ENCODE assay signal across 9 mouse cellular contexts in the genomic region with DNA sequence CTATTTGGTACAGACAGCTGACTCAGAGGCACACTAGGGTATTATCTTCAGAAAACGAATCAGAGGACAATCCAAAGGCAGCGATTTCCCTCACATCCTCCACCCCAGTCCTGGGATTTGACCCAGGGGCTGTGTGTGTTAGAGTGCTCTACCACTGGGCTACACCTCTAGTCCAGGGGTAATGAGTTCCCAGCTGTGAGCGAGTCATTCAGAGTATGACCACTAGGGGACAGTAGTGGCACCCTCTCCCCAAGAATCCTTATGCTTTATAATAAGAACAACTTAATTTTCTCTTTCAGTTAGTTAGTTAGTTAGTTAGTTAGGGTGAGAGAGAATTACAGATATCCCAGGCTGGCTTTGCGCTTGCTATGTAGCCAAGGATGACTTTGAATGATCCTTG. TPM values are rescaled to one million over a fixed set of nuclear protein-coding genes. Genes with fewer than 3 reads are reported as not detected.
DNase-seq lines count a peak whose midpoint lies in the region; ATAC-seq and TF ChIP-seq lines count a peak whose summit lies in the region.
"Had no signal": no experiment of that assay in that cellular context is flagged by ENCODE, and none has a peak within 500 bp of the region (broad histone marks: within the 10 kb centered on the region; RNA-seq: fewer than 3 reads in every experiment).

No protein-coding gene starts in this region.

- H3K9me3 ChIP-seq in lung, postnatal 0 days (ENCODE audit: low read length) = no peaks in the 10 kb centered on the region

- no peak overlapping the region for H3K4me3 ChIP-seq in testis, adult 2 months (ENCODE audit: control insufficient read depth, low read depth, low read length)
- H3K4me3 ChIP-seq in lung, postnatal 0 days (ENCODE audit: low read depth, low read length) = no peak overlapping the region
- H3K4me3 ChIP-seq: megakaryocyte, embryonic 14.5 days had no signal

- WGBS in lung, postnatal 0 days = 63% methylated on average over 4 of the region's 4 CpGs

- H3K27me3 ChIP-seq in testis, adult 2 months (ENCODE audit: control insufficient read depth, insufficient read depth, low read length) = no peaks in the 10 kb centered on the region
- no peaks in the 10 kb centered on the region for H3K27me3 ChIP-seq in lung, postnatal 0 days (replicated peaks; ENCODE audit: insufficient read depth, low read length)
- H3K27me3 ChIP-seq: megakaryocyte, embryonic 14.5 days had no signal

- peak; percentile 38; the same call in 1 of the 2 replicates for TF ChIP-seq CTCF in testis, adult 2 months (IDR thresholded peaks at IDR 0.05; ENCODE audit: control insufficient read depth, insufficient read depth, insufficient replicate concordance, low read depth, low read length)
- TF ChIP-seq CTCF in lung, postnatal 0 days (IDR thresholded peaks at IDR 0.05) = peak; percentile 85

- H3K27ac ChIP-seq in testis, adult 2 months (ENCODE audit: control insufficient read depth, insufficient read depth, low read depth, low read length) = no peak overlapping the region
- no peak overlapping the region for H3K27ac ChIP-seq in lung, postnatal 0 days (ENCODE audit: low read length)

- no peaks in the 10 kb centered on the region for H3K36me3 ChIP-seq in testis, adult 2 months (ENCODE audit: control insufficient read depth, insufficient read depth, low read length)
- H3K36me3 ChIP-seq in lung, postnatal 0 days (ENCODE audit: insufficient read depth, low read length) = peaks cover 51% of the 10 kb centered on the region

- TF ChIP-seq EP300 in lung, postnatal 0 days (IDR thresholded peaks at IDR 0.05) = no peak

- peak; percentile 33 to 55 for DNase-seq in cerebellum, postnatal 10 days
- DNase-seq in cerebellum, adult 11 months = no peak
- DNase-seq in testis, postnatal 10 days (ENCODE audit: low spot score) = no peak
- peak; percentile 34 for DNase-seq in lung, postnatal 0 days (ENCODE audit: low spot score)
- DNase-seq in thymus, postnatal 36 days = peak; percentile 45 to 57
- no peak for DNase-seq in frontal cortex, postnatal 10 days (ENCODE audit: low spot score in 2 of 2)

- no peaks in the 10 kb centered on the region for H3K4me1 ChIP-seq in testis, adult 2 months (ENCODE audit: control insufficient read depth, insufficient read depth, low read length)
- H3K4me1 ChIP-seq in lung, postnatal 0 days (ENCODE audit: insufficient read depth, low read depth, low read length) = no peaks in the 10 kb centered on the region

- H3K9ac ChIP-seq in lung, postnatal 0 days (replicated peaks; ENCODE audit: low read depth) = no peak overlapping the region

- H3K4me2 ChIP-seq in lung, postnatal 0 days (replicated peaks; ENCODE audit: low read depth, low read length) = no peak overlapping the region

- ATAC-seq in erythroid progenitor cell, adult 5-6 weeks (replicated peaks; ENCODE audit: low FRiP score, poor library complexity, severe bottlenecking) = peak; percentile 86
- ATAC-seq in lung, postnatal 0 days = no peak

- no peak for TF ChIP-seq POLR2A in testis, adult 2 months (IDR thresholded peaks at IDR 0.05; ENCODE audit: control insufficient read depth, low read depth, low read length)

RNA-seq across cellular contexts. Expression of gene Foxj2, which starts 14.7 kb away (rescaled TPM):
- polyA plus RNA-seq in testis, adult 2 months (2012; rRNA removed) = 3.0 and 3.7 TPM in 2 replicates
- 9.4 and 17.6 TPM in 2 replicates for total RNA-seq in erythroid progenitor cell, adult 5-6 weeks (2015; ENCODE audit: low replicate concordance)
- 5.2 and 9.2 TPM in 2 replicates for total RNA-seq in erythroid progenitor cell, adult 5-6 weeks (2017; ENCODE audit: low replicate concordance)
- polyA plus RNA-seq in lung, postnatal 0 days (2015; fragmentation: Nextera tagmentation; extraction: Ambion mirVana) = 5.5 and 6.1 TPM in 2 replicates

RNA-seq across cellular contexts. Expression of gene C3ar1, which starts 21.6 kb away (rescaled TPM):
- polyA plus RNA-seq in testis, adult 2 months (2012; rRNA removed) = 0.60 and 0.67 TPM in 2 replicates
- 1.3 and 1.4 TPM in 2 replicates for total RNA-seq in erythroid progenitor cell, adult 5-6 weeks (2015; ENCODE audit: low replicate concordance)
- 0.26 TPM in 1 of 2 replicates, not detected in the other for total RNA-seq in erythroid progenitor cell, adult 5-6 weeks (2017; ENCODE audit: low replicate concordance)
- polyA plus RNA-seq in lung, postnatal 0 days (2015; fragmentation: Nextera tagmentation; extraction: Ambion mirVana) = 3.4 and 3.6 TPM in 2 replicates

RNA-seq across cellular contexts. Expression of gene Slc2a3, which starts 32.9 kb away (rescaled TPM):
- polyA plus RNA-seq in testis, adult 2 months (2012; rRNA removed) = 703 and 947 TPM in 2 replicates
- total RNA-seq in erythroid progenitor cell, adult 5-6 weeks (2015; ENCODE audit: low replicate concordance) = 9.4 and 13.4 TPM in 2 replicates
- total RNA-seq in erythroid progenitor cell, adult 5-6 weeks (2017; ENCODE audit: low replicate concordance) = 9.4 and 10.8 TPM in 2 replicates
- polyA plus RNA-seq in lung, postnatal 0 days (2015; fragmentation: Nextera tagmentation; extraction: Ambion mirVana) = 3.8 and 5.0 TPM in 2 replicates

RNA-seq across cellular contexts. Expression of gene Necap1, which starts 39.9 kb away (rescaled TPM):
- polyA plus RNA-seq in testis, adult 2 months (2012; rRNA removed) = 9.9 and 13.2 TPM in 2 replicates
- total RNA-seq in erythroid progenitor cell, adult 5-6 weeks (2015; ENCODE audit: low replicate concordance) = 15.1 and 22.7 TPM in 2 replicates
- 8.4 and 18.9 TPM in 2 replicates for total RNA-seq in erythroid progenitor cell, adult 5-6 weeks (2017; ENCODE audit: low replicate concordance)
- 30.3 and 31.2 TPM in 2 replicates for polyA plus RNA-seq in lung, postnatal 0 days (2015; fragmentation: Nextera tagmentation; extraction: Ambion mirVana)

Comparison
In these comparisons a context has a peak if more than half of its experiments do, and no peak if none do; other contexts are left out.
1. DNase-seq: peak in cerebellum, postnatal 10 days (2 of 2), lung, postnatal 0 days (single experiment) and thymus, postnatal 36 days (2 of 2); none in cerebellum, adult 11 months (single experiment), testis, postnatal 10 days (single experiment) and frontal cortex, postnatal 10 days (0 of 2).
2. RNA of gene Slc2a3, which starts 32.9 kb away (polyA plus RNA-seq): 703 to 947 TPM in testis, adult 2 months; 3.8 to 5.0 TPM in lung, postnatal 0 days; every median in the first group is over 100 times any median in the second.